Mouse (Mus musculus): ENCODE results near the gene Dlx5. TPM values are rescaled to one million over a fixed set of nuclear protein-coding genes. Genes with fewer than 3 reads are reported as not detected.

Gene Dlx5
- polyA plus RNA-seq, 1 experiment from 2014 or later: 55.7 TPM

DNA sequence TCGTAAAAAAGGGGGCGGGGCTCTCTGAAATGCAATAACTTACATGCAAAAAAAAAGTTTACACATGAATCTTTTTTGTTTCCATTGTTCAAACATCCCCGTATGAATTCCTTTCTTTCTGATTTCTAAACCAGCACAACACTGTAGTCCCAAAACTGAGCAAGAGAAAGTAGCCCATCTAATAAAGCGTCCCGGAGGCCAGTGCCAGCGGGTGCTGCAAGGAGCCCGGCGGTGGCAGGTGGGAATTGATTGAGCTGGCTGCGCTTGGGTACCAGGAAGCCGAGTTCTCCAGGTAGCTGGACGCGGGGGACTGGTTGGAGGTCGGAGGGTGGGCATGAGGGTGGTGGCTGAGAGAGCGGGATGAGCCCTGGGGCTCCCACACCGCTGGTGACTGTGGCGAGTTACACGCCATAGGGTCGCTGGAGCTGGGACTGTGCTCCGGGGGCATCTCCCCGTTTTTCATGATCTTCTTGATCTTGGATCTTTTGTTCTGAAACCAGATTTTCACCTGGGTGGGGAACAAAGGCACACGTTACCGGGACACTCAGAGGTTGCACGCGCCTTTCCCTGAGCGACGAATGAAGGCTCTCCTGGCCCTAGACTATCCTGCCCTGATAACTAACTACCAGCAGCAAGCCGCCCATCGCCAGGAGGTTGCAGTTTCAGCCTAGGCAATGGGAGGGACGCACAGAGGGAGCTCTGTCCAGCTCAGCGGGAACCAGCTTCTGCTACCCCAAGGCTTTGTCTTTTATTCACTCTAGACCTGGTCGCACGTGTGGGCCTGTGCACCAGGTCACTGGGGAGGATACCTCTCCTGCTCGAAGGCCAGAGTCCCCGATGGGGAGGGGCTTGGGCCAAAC lies 3.7 kb downstream of the Dlx5 start:
- DNase-seq (ENCODE audit: low spot score) (peak; percentile 37), ATAC-seq (no peak)
- Histone ChIP-seq H3K27me3 (replicated peaks; ENCODE audit: control insufficient read depth, insufficient read depth, low read length) (peaks cover 71% of the 10 kb centered on the region), H3K4me2 (ENCODE audit: low read length) (peak overlapping the region; percentile 75), H3K4me3 (ENCODE audit: low read depth, low read length) (peak overlapping the region; percentile 61), H3K4me1 (ENCODE audit: control insufficient read depth, insufficient read depth, low read length) (0 out of 2 replicates have a peak, but pooled peaks cover 2% of the 10 kb centered on the region), H3K9ac (ENCODE audit: low read length) (peak overlapping the region; percentile 87), H3K27ac (ENCODE audit: low read depth, low read length) (peak overlapping the region; percentile 91), H3K36me3 (ENCODE audit: control insufficient read depth, insufficient read depth, low read length) (peaks cover 2% of the 10 kb centered on the region; the same call in 1 of the 2 replicates), H3K9me3 (replicated peaks; ENCODE audit: control insufficient read depth, low read length) (no peaks in the 10 kb centered on the region)
- WGBS: 2% methylated on average over 34 of the region's 34 CpGs

GRCm38 (mm10) chr6:6877346-6877910 lies 4.5 kb downstream of the Dlx5 start:
- Histone ChIP-seq H3K9ac (ENCODE audit: low read length) (peak overlapping the region; percentile 87), H3K4me2 (ENCODE audit: low read length) (peak overlapping the region; percentile 75), H3K27me3 (replicated peaks; ENCODE audit: control insufficient read depth, insufficient read depth, low read length) (peaks cover 68% of the 10 kb centered on the region), H3K4me3 (ENCODE audit: low read depth, low read length) (peak overlapping the region; percentile 61), H3K27ac (ENCODE audit: low read depth, low read length) (peak overlapping the region; percentile 15; the same call in 1 of the 2 replicates), H3K36me3 (ENCODE audit: control insufficient read depth, insufficient read depth, low read length) (peaks cover 2% of the 10 kb centered on the region; the same call in 1 of the 2 replicates), H3K4me1 (ENCODE audit: control insufficient read depth, insufficient read depth, low read length) (0 out of 2 replicates have a peak, but pooled peaks cover 2% of the 10 kb centered on the region), H3K9me3 (replicated peaks; ENCODE audit: control insufficient read depth, low read length) (no peaks in the 10 kb centered on the region)
- DNase-seq (ENCODE audit: low spot score) (peak; percentile 26), ATAC-seq (no peak)
- WGBS: 19% methylated on average over 5 of the region's 5 CpGs

DNA sequence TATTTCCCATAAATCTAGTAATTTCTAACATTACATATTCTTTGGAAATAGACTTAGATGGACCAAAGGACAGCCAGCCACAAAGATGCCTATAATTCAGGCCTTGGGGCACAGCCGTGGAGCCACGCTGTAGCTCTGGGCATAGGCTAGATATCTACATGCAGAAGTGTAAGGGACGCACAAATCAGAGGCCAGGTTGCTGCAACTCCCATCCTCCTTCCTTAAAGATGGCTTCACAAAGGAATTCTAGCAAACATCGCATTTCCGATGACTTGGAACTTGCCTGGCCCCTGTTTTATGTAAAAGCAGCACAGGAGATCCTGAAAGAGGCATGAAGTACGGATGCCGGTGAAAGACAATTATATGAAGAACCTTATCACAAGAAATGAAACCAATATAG lies 5.2 kb downstream of the Dlx5 start:
- Histone ChIP-seq H3K27ac (ENCODE audit: low read depth, low read length) (peak overlapping the region; percentile 95), H3K4me1 (ENCODE audit: control insufficient read depth, insufficient read depth, low read length) (0 out of 2 replicates have a peak, but pooled peaks cover 2% of the 10 kb centered on the region), H3K9ac (ENCODE audit: low read length) (peak overlapping the region; percentile 87), H3K36me3 (ENCODE audit: control insufficient read depth, insufficient read depth, low read length) (peaks cover 2% of the 10 kb centered on the region; the same call in 1 of the 2 replicates), H3K27me3 (replicated peaks; ENCODE audit: control insufficient read depth, insufficient read depth, low read length) (peaks cover 72% of the 10 kb centered on the region), H3K9me3 (replicated peaks; ENCODE audit: control insufficient read depth, low read length) (no peaks in the 10 kb centered on the region), H3K4me3 (ENCODE audit: low read depth, low read length) (peak overlapping the region; percentile 61), H3K4me2 (ENCODE audit: low read length) (peak overlapping the region; percentile 75)
- ATAC-seq: no peak
- peak; percentile 35 for DNase-seq (ENCODE audit: low spot score)
- 15% methylated on average over 7 of the region's 7 CpGs for WGBS

- ATAC-seq (no peak), DNase-seq (ENCODE audit: low spot score) (no peak)
- Histone ChIP-seq H3K9me3 (replicated peaks; ENCODE audit: control insufficient read depth, low read length) (no peaks in the 10 kb centered on the region), H3K4me3 (ENCODE audit: low read depth, low read length) (peak overlapping the region; percentile 61), H3K36me3 (ENCODE audit: control insufficient read depth, insufficient read depth, low read length) (peaks cover 2% of the 10 kb centered on the region; the same call in 1 of the 2 replicates), H3K4me1 (ENCODE audit: control insufficient read depth, insufficient read depth, low read length) (0 out of 2 replicates have a peak, but pooled peaks cover 2% of the 10 kb centered on the region), H3K4me2 (ENCODE audit: low read length) (peak overlapping the region; percentile 75), H3K27ac (ENCODE audit: low read depth, low read length) (peak overlapping the region; percentile 95), H3K27me3 (replicated peaks; ENCODE audit: control insufficient read depth, insufficient read depth, low read length) (peaks cover 73% of the 10 kb centered on the region), H3K9ac (ENCODE audit: low read length) (peak overlapping the region; percentile 87)
- 5% methylated on average over 2 of the region's 2 CpGs for WGBS
Measured at GRCm38 (mm10) chr6:6876231-6876630, 5.7 kb downstream of the Dlx5 start.

DNA sequence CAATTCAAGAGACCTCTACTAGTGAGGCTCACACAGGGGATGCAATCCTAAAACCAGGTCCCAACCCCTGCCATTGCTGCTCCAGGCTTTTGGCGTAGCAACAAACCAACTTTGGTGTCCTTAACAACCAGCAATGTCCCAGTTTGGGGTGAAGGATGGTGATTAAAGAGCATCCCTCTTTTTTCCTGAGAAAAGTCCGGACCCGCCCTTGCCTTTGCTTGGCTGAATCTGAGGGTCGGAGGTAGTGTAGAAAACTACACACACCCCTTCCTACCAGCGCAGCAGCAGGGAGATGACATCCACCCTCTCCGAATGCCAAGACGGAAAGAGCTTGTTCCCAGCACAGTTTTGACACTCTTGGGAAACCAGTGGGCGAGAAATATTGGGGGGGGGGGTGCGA lies 6.2 kb downstream of the Dlx5 start:
- Histone ChIP-seq H3K27ac (ENCODE audit: low read depth, low read length) (peak overlapping the region; percentile 95), H3K27me3 (replicated peaks; ENCODE audit: control insufficient read depth, insufficient read depth, low read length) (peaks cover 71% of the 10 kb centered on the region), H3K9ac (ENCODE audit: low read length) (peak overlapping the region; percentile 87), H3K4me3 (ENCODE audit: low read depth, low read length) (peak overlapping the region; percentile 61), H3K36me3 (ENCODE audit: control insufficient read depth, insufficient read depth, low read length) (peaks cover 2% of the 10 kb centered on the region; the same call in 1 of the 2 replicates), H3K4me2 (ENCODE audit: low read length) (peak overlapping the region; percentile 75), H3K4me1 (ENCODE audit: control insufficient read depth, insufficient read depth, low read length) (no peaks in the 10 kb centered on the region), H3K9me3 (replicated peaks; ENCODE audit: control insufficient read depth, low read length) (no peaks in the 10 kb centered on the region)
- DNase-seq (ENCODE audit: low spot score): peak; percentile 28
- ATAC-seq: no peak
- 1% methylated on average over 9 of the region's 9 CpGs for WGBS

GRCm38 (mm10) chr6:6875136-6875535 lies 6.7 kb downstream of the Dlx5 start:
- no peak for DNase-seq (ENCODE audit: low spot score)
- H3K4me1 ChIP-seq (ENCODE audit: control insufficient read depth, insufficient read depth, low read length): no peaks in the 10 kb centered on the region
- peak overlapping the region; percentile 75 for H3K4me2 ChIP-seq (ENCODE audit: low read length)
- H3K4me3 ChIP-seq (ENCODE audit: low read depth, low read length): peak overlapping the region; percentile 61
- H3K9ac ChIP-seq (ENCODE audit: low read length): peak overlapping the region; percentile 87
- H3K27me3 ChIP-seq (replicated peaks; ENCODE audit: control insufficient read depth, insufficient read depth, low read length): peaks cover 72% of the 10 kb centered on the region
- no peaks in the 10 kb centered on the region for H3K9me3 ChIP-seq (replicated peaks; ENCODE audit: control insufficient read depth, low read length)
- peak overlapping the region; percentile 95 for H3K27ac ChIP-seq (ENCODE audit: low read depth, low read length)
- H3K36me3 ChIP-seq (ENCODE audit: control insufficient read depth, insufficient read depth, low read length): peaks cover 2% of the 10 kb centered on the region; the same call in 1 of the 2 replicates
- ATAC-seq: no peak
- 1% methylated on average over 11 of the region's 11 CpGs for WGBS

DNA sequence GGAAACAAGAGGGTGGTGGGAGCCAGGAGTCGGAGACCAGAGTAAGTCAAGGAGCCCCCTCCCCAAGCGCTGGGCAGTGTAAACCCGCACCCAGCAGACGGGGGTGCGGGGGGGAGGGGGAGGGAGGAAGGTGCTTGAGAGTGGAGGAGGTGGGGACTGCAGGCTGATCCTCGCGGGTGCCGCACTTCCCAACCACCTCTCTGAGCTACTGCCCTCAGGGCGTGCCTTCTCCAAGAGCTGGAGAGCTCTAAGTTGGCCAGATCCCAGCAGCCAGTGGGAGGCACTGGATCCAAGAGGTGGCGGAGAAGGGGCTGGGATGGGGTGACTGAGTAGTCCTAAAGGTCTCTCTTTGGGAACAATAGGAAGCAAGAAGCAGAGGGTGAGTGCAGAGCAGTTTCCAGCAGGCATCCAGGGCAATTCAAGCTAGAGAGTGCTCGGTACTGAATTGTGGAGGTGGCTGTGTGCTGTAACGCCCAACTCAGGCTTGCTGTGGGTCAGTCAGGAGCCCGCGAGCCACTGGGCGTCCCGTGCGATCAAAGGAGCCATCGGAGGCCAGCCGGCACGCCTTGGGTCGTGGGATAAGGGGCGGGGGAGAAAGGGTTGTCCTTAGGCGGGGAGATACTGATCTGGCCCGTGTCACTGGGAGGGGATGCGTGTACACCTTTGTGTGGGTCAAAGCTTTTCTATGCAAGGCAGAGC lies 7.7 kb downstream of the Dlx5 start:
- under 1% methylated on average over 25 of the region's 25 CpGs for WGBS
- DNase-seq (ENCODE audit: low spot score) (peak; percentile 68), ATAC-seq (peak; percentile 44)
- Histone ChIP-seq H3K27ac (ENCODE audit: low read depth, low read length) (peak overlapping the region; percentile 95), H3K36me3 (ENCODE audit: control insufficient read depth, insufficient read depth, low read length) (peaks cover 2% of the 10 kb centered on the region; the same call in 1 of the 2 replicates), H3K9me3 (replicated peaks; ENCODE audit: control insufficient read depth, low read length) (no peaks in the 10 kb centered on the region), H3K4me2 (ENCODE audit: low read length) (peak overlapping the region; percentile 75), H3K9ac (ENCODE audit: low read length) (peak overlapping the region; percentile 87), H3K4me3 (ENCODE audit: low read depth, low read length) (peak overlapping the region; percentile 61), H3K27me3 (replicated peaks; ENCODE audit: control insufficient read depth, insufficient read depth, low read length) (peaks cover 70% of the 10 kb centered on the region), H3K4me1 (ENCODE audit: control insufficient read depth, insufficient read depth, low read length) (no peaks in the 10 kb centered on the region)

- ATAC-seq: no peak
- peak overlapping the region; percentile 95 for H3K27ac ChIP-seq (ENCODE audit: low read depth, low read length)
- H3K4me3 ChIP-seq (ENCODE audit: low read depth, low read length): peak overlapping the region; percentile 61
- peak; percentile 41 for DNase-seq (ENCODE audit: low spot score)
- H3K27me3 ChIP-seq (replicated peaks; ENCODE audit: control insufficient read depth, insufficient read depth, low read length): peaks cover 65% of the 10 kb centered on the region
- WGBS: under 1% methylated on average over 19 of the region's 19 CpGs
- no peaks in the 10 kb centered on the region for H3K9me3 ChIP-seq (replicated peaks; ENCODE audit: control insufficient read depth, low read length)
- H3K4me1 ChIP-seq (ENCODE audit: control insufficient read depth, insufficient read depth, low read length): no peaks in the 10 kb centered on the region
- peaks cover 2% of the 10 kb centered on the region; the same call in 1 of the 2 replicates for H3K36me3 ChIP-seq (ENCODE audit: control insufficient read depth, insufficient read depth, low read length)
- peak overlapping the region; percentile 75 for H3K4me2 ChIP-seq (ENCODE audit: low read length)
- H3K9ac ChIP-seq (ENCODE audit: low read length): peak overlapping the region; percentile 87
Measured at GRCm38 (mm10) chr6:6873476-6874072, 8.3 kb downstream of the Dlx5 start.
